Mouse (Mus musculus) B cell, adult 62 days (primary cell): ENCODE measurements around the gene AC129217.1. TPM values are rescaled to one million over a fixed set of nuclear protein-coding genes. Genes with fewer than 3 reads are reported as not detected.

Source experiments
- total RNA-seq: library from RNA; stranded (reverse); gene quantifications from 4 replicates; pipeline ENCODE4 v1.2.4, GENCODE M21; 2023

Gene AC129217.1
- total RNA-seq, 1 experiment from 2014 or later, result 30.3 TPM

Other genes starting within 250 kb of the AC129217.1 start
- gene Slc22a8, start 238.5 kb upstream of the AC129217.1 start, total RNA-seq, result not detected in 4 replicates
- not detected in 4 replicates for gene Slc22a6, start 211.7 kb upstream of the AC129217.1 start, total RNA-seq
- gene Chrm1, start 166.0 kb upstream of the AC129217.1 start, total RNA-seq, result not detected in 4 replicates
- gene Slc3a2, start 106.4 kb upstream of the AC129217.1 start, total RNA-seq, result 230 to 247 TPM (median 235 TPM) in 4 replicates
- gene Wdr74, start 93.9 kb upstream of the AC129217.1 start, total RNA-seq, result 62.8 to 83.7 TPM (median 79.5 TPM) in 4 replicates
- 3.0 to 7.4 TPM (median 4.7 TPM) in 4 replicates for gene 1700092M07Rik, start 89.1 kb upstream of the AC129217.1 start, total RNA-seq
- gene Stx5a, start 88.4 kb upstream of the AC129217.1 start, total RNA-seq, result 237 to 245 TPM (median 241 TPM) in 4 replicates
- gene Nxf1, start 72.7 kb upstream of the AC129217.1 start, total RNA-seq, result 377 to 393 TPM (median 389 TPM) in 4 replicates
- gene Tmem223, start 58.8 kb upstream of the AC129217.1 start, total RNA-seq, result 26.2 to 31.3 TPM (median 28.9 TPM) in 4 replicates
- 63.6 to 73.3 TPM (median 71.5 TPM) in 4 replicates for gene Tmem179b, start 55.3 kb upstream of the AC129217.1 start, total RNA-seq
- 20.5 to 27.0 TPM (median 24.5 TPM) in 4 replicates for gene Taf6l, start 43.4 kb upstream of the AC129217.1 start, total RNA-seq
- gene Polr2g, start 31.2 kb upstream of the AC129217.1 start, total RNA-seq, result 58.1 to 65.7 TPM (median 60.7 TPM) in 4 replicates
- gene Zbtb3, start 27.2 kb upstream of the AC129217.1 start, total RNA-seq, result 1.3 to 2.0 TPM (median 1.6 TPM) in 4 replicates
- gene Ttc9c, start 10.4 kb upstream of the AC129217.1 start, total RNA-seq, result 28.9 to 33.7 TPM (median 30.1 TPM) in 4 replicates
- gene Hnrnpul2, start 9.8 kb upstream of the AC129217.1 start, total RNA-seq, result 104 to 114 TPM (median 109 TPM) in 4 replicates
- 45.4 to 52.9 TPM (median 48.9 TPM) in 4 replicates for gene Bscl2, start 7.7 kb downstream of the AC129217.1 start, total RNA-seq
- not detected in 4 replicates for gene Gng3, start 9.4 kb downstream of the AC129217.1 start, total RNA-seq
- gene Lrrn4cl, start 21.0 kb downstream of the AC129217.1 start, total RNA-seq, result 0.32 to 0.75 TPM (median 0.51 TPM) in 4 replicates
- gene Ubxn1, start 41.7 kb downstream of the AC129217.1 start, total RNA-seq, result 133 to 143 TPM (median 140 TPM) in 4 replicates
- gene Uqcc3, start 51.1 kb downstream of the AC129217.1 start, total RNA-seq, result 20.6 to 24.9 TPM (median 22.3 TPM) in 4 replicates
- gene Lbhd1, start 54.0 kb downstream of the AC129217.1 start, total RNA-seq, result 5.1 to 16.0 TPM (median 14.2 TPM) in 4 replicates
- not detected in 4 replicates for gene Gm49403, start 54.2 kb downstream of the AC129217.1 start, total RNA-seq
- 32.7 to 40.6 TPM (median 37.3 TPM) in 4 replicates for gene 1810009A15Rik, start 59.1 kb downstream of the AC129217.1 start, total RNA-seq
- gene Gm49416, start 59.2 kb downstream of the AC129217.1 start, total RNA-seq, result 4.7 to 5.0 TPM in 2 of 4 replicates, not detected in the others
- 17.6 to 20.4 TPM (median 19.8 TPM) in 4 replicates for gene Ints5, start 63.2 kb downstream of the AC129217.1 start, total RNA-seq
- 148 to 156 TPM (median 152 TPM) in 4 replicates for gene Ganab, start 68.3 kb downstream of the AC129217.1 start, total RNA-seq
- gene B3gat3, start 90.6 kb downstream of the AC129217.1 start, total RNA-seq, result 62.7 to 65.2 TPM (median 64.4 TPM) in 4 replicates
- gene Rom1, start 99.6 kb downstream of the AC129217.1 start, total RNA-seq, result 4.1 to 5.4 TPM (median 5.0 TPM) in 4 replicates
- gene Eml3, start 99.8 kb downstream of the AC129217.1 start, total RNA-seq, result 90.1 to 96.3 TPM (median 93.0 TPM) in 4 replicates
- 193 to 211 TPM (median 196 TPM) in 4 replicates for gene Mta2, start 112.1 kb downstream of the AC129217.1 start, total RNA-seq
- 44.1 to 51.1 TPM (median 47.8 TPM) in 4 replicates for gene Tut1, start 124.1 kb downstream of the AC129217.1 start, total RNA-seq
- 481 to 522 TPM (median 501 TPM) in 4 replicates for gene Eef1g, start 137.3 kb downstream of the AC129217.1 start, total RNA-seq
- 135 to 153 TPM (median 149 TPM) in 4 replicates for gene Ahnak, start 159.5 kb downstream of the AC129217.1 start, total RNA-seq